Mouse (Mus musculus) c-Kit-positive CD71-negative TER-119-negative erythroid progenitor cells, embryonic 14.5 days (primary cell): Measurements from ENCODE around the gene Igfbp2.

Source experiments
- DNase-seq: peaks from one replicate; pipeline ENCODE4 v3.0.0-alpha.2; 2013; ENCODE audit warnings: low read depth

Gene Igfbp2

DNA sequence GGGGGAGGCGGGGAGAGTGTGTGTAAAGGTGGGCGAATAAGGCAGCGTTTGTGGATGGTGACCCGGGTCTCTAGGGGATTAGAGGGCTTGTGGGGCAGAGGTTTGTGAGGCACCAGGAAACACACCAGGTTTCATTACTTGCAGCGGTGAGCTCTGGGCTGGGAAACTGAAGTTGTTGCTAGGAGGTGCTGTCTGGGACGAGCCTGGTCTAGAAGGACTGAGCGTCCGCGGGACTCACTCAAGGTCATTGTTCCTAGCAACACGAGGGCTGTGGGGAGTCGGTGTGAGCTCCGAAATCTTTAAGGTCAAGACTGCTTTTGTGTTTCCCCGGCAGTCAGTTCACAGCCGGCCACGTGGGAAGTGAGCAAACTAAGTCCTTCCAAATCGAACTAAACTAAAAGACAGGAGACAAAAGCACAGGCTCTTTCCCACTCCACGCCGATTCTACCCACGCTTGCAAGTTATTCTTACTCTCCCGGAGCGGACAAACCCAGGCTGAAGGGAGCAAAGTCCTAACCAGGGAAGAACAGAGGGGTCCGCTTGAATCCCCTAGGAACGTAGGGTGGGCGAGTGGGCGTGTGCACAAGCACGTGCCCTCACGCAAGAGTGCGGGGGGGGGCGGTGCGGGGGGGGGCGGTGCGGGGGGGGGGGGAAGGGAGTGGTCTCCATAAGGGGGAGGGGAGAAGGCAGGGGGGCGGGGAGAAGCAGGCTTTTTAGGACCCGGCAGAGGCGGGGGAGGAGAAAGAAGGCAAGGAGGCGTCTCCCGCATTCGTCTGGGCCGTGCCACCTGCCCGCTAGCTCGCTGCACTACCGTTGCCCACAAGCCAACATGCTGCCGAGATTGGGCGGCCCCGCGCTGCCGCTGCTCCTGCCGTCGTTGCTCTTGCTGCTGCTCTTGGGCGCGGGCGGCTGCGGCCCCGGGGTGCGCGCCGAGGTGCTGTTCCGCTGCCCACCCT, at the start of gene Igfbp2:
Gene Igfbp2 (plus strand): TSS at position 753 of the 956 bp plus-strand sequence.
- no peak for DNase-seq

- no peak for DNase-seq
Measured at GRCm38 (mm10) chr1:72778789-72779188, 45.5 kb upstream of the Igfbp2 start.

DNA sequence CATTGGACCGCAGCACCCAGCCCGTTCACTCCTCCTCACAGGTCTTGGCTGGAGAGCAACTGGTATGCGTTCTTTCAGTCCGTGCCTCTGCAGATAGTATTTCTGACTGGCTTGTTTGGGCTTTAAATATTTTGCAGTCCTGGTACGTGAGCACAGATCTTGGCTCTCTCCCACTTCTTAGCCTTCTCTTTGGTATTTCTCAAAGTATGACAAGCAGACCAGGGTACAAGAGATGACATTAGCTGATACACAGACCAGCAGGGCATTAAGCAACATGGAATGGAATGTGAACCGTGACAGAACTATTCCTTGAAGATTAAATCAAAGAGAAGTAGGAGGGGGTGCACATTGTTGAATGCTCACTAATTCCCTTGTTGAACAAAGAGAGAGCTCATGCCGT, 43.6 kb upstream of the Igfbp2 start:
- no peak for DNase-seq

DNA sequence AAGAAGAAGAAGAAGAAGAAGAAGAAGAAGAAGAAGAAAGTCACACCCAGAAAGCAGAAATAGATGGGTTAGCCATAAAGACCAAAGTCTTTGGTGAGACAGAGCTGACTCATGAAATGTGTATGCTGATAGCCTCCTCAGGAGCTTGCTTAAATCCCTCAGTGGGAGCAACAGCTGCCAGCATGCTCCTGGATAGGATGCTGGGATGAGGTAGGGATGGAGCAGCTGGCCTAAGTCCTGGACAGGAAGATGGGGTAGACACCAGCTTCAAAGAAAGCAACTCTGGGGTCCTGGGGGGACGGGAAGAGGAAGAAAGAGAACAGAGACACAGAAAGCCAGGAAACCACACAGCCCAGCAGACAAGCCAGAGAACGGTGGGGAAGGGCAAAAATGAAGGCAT, 41.0 kb upstream of the Igfbp2 start:
- no peak for DNase-seq

DNA sequence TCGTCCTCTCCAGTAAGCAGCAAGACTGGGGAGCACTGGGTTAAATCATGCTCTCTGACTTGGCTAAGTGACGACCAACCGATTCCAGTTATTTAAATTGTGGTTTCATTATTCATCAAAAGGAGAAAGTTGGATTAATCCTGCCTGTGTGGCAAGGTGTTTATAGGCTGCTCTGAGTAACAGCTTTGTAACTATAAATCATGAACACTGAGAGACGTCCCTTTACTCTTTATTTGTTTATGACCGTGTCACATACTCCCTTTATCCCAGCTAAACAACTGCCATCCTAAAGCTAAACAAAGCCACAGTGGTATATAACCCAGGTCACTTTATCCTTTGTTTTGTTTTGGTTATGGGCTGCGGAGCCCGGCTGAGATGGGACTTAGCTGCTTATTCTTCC, 40.3 kb upstream of the Igfbp2 start:
- no peak for DNase-seq

GRCm38 (mm10) chr1:72790670-72791069, 33.6 kb upstream of the Igfbp2 start:
- no peak for DNase-seq

DNA sequence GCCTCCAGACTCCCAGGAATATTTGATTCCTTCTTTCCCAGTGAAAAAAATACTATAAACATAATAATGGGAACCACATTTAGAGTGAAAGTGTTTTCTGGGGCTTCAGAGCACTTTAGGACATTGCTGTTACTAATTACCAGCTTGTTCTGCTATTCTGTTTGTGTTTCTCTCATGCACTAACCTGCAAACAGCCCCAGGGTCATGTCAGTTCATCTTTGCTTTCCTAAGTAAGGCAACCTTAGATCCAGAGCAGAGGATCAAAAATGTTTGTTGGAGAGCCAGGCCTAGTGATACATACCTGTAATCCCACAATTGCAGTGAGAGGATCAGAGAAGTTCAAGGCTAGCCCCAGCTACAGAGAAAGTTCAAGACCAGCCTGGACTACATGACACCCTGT, 32.6 kb upstream of the Igfbp2 start:
- DNase-seq: no peak

- DNase-seq: no peak
Measured at GRCm38 (mm10) chr1:72792262-72792661, 32.0 kb upstream of the Igfbp2 start.

DNA sequence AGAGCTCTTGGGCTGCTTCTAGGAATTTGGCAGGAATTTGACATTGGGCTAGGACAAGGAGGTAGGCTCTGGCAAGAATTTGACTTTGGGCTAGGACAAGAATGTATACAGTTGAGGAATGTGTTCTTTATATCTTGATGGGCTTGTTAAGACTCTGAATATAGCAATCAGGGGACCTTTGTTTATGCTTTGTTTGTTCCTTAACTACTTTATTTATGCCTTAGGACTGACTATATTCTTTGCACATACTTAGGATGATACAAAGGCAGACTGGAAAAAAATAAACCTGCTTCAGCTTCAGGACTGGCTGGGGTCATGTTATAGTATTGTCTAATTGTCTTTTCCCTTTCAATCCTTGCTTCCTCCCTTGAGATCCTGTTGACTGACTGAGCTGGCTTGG, 31.1 kb upstream of the Igfbp2 start:
- DNase-seq: no peak

- no peak for DNase-seq
Measured at GRCm38 (mm10) chr1:72796128-72796527, 28.2 kb upstream of the Igfbp2 start.

- DNase-seq: no peak
Measured at GRCm38 (mm10) chr1:72797102-72797665, 27.1 kb upstream of the Igfbp2 start.

GRCm38 (mm10) chr1:72798441-72798840, 25.9 kb upstream of the Igfbp2 start:
- DNase-seq: no peak

DNA sequence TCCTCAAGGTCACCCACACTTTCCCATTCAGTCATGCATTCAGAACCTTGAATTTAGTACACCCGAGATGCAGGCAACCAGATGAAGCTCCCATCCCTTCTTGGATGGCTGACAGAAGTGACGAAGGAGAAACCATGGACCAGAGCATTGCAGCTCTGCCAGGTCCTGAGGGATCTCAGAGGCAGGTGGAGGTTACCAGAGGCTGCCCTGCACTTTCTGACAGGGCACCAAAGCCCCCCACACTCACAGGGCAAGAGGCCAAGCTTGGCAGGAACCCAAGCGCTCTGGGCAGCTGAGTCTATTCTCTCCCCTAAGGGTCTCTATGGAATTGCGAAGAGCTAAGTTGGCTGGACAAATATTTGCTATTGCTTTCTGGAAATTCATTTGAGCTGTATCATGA, 20.3 kb upstream of the Igfbp2 start:
- no peak for DNase-seq

DNA sequence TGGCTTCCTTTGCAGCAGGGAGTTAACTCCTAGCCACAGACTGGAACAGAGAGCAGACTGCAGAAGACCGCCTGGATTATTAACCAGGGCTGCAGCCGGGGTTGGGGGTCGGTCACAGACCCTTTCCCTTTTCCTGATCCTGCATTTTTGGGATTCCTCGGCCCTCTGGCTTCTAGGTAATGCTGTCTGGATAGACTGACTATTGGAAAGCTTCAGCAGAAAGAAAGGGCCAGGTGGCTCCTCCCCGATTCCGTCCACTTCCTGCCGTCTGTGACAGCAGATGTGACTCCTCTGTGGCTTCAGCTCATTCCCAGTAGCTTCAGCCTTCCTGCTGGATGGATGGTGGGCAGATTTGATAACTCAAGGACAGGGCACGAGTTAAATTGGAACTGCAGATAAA, 19.3 kb upstream of the Igfbp2 start:
- no peak for DNase-seq

- no peak for DNase-seq
Measured at GRCm38 (mm10) chr1:72805476-72806043, 18.7 kb upstream of the Igfbp2 start.

DNA sequence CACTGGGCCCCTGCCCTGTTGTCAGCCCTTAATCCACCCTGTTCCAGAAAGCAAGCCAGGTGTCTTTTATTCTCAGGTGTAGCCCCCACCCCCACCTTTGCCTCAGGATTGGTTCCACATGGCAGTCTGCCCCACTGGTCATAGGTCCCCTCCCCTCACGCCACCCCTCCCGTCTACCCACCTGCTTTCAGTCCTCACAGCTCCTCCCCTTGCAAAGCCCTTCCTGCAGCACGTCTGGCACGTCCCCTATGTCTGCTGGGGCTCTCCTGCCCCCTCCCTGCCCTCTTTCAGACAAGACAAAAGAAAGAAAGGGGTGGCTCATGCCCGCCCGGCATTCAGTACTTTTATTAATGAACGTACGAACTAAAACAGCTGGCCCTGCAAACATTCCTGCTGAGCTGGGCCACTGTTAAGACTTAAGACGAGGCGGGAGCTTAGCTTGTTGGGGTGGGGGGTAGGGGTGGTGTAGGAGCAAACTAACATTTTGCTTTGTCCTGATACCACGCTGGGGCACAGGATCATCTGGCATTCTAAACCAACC, 18.2 kb upstream of the Igfbp2 start:
- no peak for DNase-seq

- DNase-seq: no peak
Measured at GRCm38 (mm10) chr1:72809304-72809703, 15.0 kb upstream of the Igfbp2 start.

DNA sequence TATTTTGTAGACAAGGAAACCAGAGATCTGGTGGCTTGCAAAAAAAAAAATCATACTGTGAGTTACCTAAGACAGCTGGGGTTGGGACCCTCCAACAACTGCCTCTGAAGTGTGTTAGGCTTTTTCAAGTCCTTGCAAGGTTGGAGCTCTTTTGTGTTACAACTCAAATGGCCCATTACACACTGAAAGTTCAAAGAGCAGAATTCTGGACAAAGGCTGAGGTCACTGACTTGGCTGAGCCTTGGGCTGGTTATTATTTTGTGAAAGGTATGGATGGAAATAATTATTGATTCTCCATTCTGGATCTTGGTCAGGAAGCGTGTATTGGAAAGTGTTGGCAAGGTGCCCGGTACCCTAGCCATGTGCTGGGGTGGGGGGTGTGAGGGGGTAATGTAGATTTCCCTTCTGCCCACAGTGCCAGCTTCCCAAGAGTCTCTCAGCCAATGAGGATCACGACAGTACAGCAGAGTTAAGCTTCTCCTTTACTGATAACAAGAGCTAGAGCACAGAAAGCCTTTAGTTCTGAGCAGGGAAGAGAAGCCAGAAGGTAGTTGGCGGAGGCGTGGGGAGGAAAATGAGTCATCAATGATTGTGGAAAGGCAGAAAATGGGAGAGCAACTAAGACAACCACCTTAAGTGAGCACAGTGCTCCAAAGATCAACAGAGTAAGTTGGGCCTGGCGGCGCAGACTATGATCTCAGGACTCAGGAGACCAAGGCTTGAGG, 14.2 kb upstream of the Igfbp2 start:
- DNase-seq: no peak

DNA sequence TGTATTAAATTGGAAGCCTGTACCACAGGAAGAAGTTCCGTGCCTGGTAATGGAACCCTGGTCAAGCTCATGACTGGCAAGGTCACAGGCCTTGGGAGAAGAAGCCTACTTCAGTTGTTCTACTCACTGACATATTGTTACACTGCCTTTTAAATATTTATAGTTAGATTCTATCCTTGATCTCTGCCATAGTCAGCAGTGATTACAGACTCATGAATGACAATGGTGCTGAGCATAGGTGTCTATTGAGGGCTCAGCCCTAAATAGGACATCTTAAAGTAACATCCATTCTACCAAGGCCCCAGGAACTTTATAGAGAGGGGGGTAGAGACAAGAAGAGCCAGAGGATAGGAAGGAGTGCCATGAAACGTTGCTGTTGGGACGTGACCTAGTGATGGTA, 13.2 kb upstream of the Igfbp2 start:
- no peak for DNase-seq

DNA sequence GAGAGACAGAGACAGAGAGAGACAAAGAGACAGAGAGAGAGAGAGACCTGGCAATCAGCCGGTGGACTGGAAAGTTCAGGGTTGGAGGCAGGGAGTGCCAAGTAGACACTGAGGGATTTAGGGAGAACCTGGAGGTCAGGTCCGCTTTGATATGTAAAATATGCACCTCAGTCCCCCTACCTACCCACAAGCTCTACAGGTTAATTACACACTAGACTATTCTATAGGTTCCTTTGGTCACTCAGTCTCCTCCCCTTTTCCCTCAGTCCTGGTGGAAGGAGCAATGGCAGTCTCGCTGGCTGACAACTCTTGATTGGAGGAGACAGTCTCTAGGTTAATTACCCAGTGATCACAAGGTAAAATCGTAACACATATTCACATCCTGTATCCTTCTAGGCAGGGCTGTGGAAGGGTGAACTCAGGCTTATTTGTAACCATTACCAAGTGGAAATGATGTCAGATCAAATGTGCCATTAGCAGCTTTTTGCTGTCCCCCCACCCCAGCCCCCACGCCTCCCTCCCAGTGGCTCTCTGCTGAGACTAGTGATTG, 11.1 kb upstream of the Igfbp2 start:
- DNase-seq: no peak

DNA sequence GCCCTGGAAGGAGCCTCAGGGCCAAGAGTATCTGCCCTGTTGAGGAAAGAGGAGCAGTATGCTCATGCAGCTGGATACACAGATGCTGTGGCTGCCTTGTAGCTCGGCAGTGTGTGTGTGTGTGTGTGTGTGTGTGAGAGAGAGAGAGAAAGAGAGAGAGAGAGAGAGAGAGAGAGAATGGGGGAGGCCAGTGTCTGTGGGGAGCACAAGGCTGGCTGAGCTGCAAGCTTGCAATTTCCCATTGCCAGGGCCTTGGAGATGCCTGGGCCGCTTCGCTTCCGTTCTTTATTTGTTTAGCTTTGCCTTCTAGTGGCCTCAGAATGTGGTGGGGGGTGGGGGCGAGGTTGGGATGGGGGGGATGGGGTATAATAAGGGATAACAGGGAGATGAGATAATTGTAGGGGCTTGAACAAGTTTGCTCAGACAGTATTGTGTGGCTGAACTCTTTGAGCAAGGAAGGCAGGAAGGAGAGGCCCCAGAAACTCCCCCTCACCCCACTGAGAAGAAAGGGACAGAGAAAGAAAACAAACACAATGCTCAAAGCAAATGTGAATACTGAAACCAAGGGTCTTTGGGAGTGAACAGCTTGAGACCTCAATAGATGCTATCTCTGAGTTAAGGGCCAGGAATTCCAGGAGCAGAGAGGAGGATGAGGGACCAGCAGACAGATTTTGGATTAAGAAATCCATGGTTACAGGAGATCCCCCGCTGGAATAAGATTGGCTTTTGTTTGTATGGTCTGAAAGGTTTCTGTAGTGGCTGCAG, 10.5 kb upstream of the Igfbp2 start:
- DNase-seq: no peak
